Mouse (Mus musculus): Measurements from ENCODE around the gene Cacng1. TPM values are rescaled to one million over a fixed set of nuclear protein-coding genes. Genes with fewer than 3 reads are reported as not detected.

Cacng1 gene
- polyA plus RNA-seq, 1 experiment from 2014 or later = 0.20 TPM

GRCm38 (mm10) chr11:107748243-107749035 is 32.1 kb upstream of the Cacng1 start:
- Histone ChIP-seq H3K27me3 (ENCODE audit: insufficient read depth, low read length) (no peaks in the 10 kb centered on the region), H3K4me3 (ENCODE audit: low read depth, low read length) (no peak overlapping the region), H3K4me2 (no peak overlapping the region), H3K9ac (no peak overlapping the region), H3K27ac (ENCODE audit: low read depth) (no peak overlapping the region), H3K36me3 (ENCODE audit: insufficient read depth) (no peaks in the 10 kb centered on the region), H3K4me1 (ENCODE audit: insufficient read depth) (no peaks in the 10 kb centered on the region), H3K9me3 (ENCODE audit: low read depth, low read length) (no peaks in the 10 kb centered on the region)
- DNase-seq = no peak
- WGBS = 70% methylated on average over 5 of the region's 5 CpGs
- TF ChIP-seq CTCF (IDR thresholded peaks at IDR 0.05; ENCODE audit: low read depth) = no peak
- no peak for ATAC-seq (ENCODE audit: insufficient read depth)

GRCm38 (mm10) chr11:107743100-107743499 is 26.8 kb upstream of the Cacng1 start:
- Histone ChIP-seq H3K9ac (no peak overlapping the region), H3K36me3 (ENCODE audit: insufficient read depth) (no peaks in the 10 kb centered on the region), H3K9me3 (ENCODE audit: low read depth, low read length) (no peaks in the 10 kb centered on the region), H3K4me2 (no peak overlapping the region), H3K27ac (ENCODE audit: low read depth) (no peak overlapping the region), H3K4me3 (ENCODE audit: low read depth, low read length) (no peak overlapping the region), H3K4me1 (ENCODE audit: insufficient read depth) (no peaks in the 10 kb centered on the region), H3K27me3 (ENCODE audit: insufficient read depth, low read length) (no peaks in the 10 kb centered on the region)
- peak; percentile 72; the same call in 1 of the 2 replicates for ATAC-seq (ENCODE audit: insufficient read depth)
- peak; percentile 52 for DNase-seq
- 35% methylated on average over 3 of the region's 3 CpGs for WGBS
- TF ChIP-seq CTCF (IDR thresholded peaks at IDR 0.05; ENCODE audit: low read depth) = no peak

- Histone ChIP-seq H3K4me2 (no peak overlapping the region), H3K9ac (no peak overlapping the region), H3K36me3 (ENCODE audit: insufficient read depth) (no peaks in the 10 kb centered on the region), H3K9me3 (ENCODE audit: low read depth, low read length) (no peaks in the 10 kb centered on the region), H3K27me3 (ENCODE audit: insufficient read depth, low read length) (no peaks in the 10 kb centered on the region), H3K27ac (ENCODE audit: low read depth) (no peak overlapping the region), H3K4me3 (ENCODE audit: low read depth, low read length) (no peak overlapping the region), H3K4me1 (ENCODE audit: insufficient read depth) (no peaks in the 10 kb centered on the region)
- no peak for ATAC-seq (ENCODE audit: insufficient read depth)
- WGBS = 75% methylated on average over 20 of the region's 20 CpGs
- no peak for DNase-seq
- TF ChIP-seq CTCF (IDR thresholded peaks at IDR 0.05; ENCODE audit: low read depth) = no peak
These were observed 22.2 kb upstream of the Cacng1 start for GRCm38 (mm10) chr11:107738418-107739099.

DNA sequence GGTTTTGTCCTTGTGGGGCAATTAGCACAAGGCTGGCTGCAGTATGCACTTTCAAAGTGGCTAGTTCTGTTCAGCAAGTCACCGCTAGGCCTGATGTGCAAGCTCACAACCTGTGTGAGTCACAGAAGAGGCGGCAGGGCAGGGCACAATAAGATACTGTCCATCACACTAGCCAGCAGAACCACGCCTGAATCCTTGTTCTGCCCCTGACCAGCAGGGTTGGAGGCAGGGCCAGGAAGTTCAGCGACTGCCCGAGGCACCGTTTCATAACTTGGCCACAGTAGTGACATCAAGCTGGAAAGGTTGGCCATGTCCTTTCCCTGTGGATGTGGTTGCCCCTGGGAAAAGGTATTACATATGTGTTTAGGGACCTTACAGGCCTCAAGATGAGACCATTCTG is 21.6 kb upstream of the Cacng1 start:
- no peak overlapping the region for H3K4me2 ChIP-seq
- H3K4me3 ChIP-seq (ENCODE audit: low read depth, low read length) = no peak overlapping the region
- no peaks in the 10 kb centered on the region for H3K4me1 ChIP-seq (ENCODE audit: insufficient read depth)
- 83% methylated on average over 6 of the region's 6 CpGs for WGBS
- DNase-seq (no peak), ATAC-seq (ENCODE audit: insufficient read depth) (no peak)
- no peaks in the 10 kb centered on the region for H3K36me3 ChIP-seq (ENCODE audit: insufficient read depth)
- no peak overlapping the region for H3K9ac ChIP-seq
- no peaks in the 10 kb centered on the region for H3K9me3 ChIP-seq (ENCODE audit: low read depth, low read length)
- H3K27ac ChIP-seq (ENCODE audit: low read depth) = no peak overlapping the region
- H3K27me3 ChIP-seq (ENCODE audit: insufficient read depth, low read length) = no peaks in the 10 kb centered on the region
- TF ChIP-seq CTCF (IDR thresholded peaks at IDR 0.05; ENCODE audit: low read depth) = no peak

DNA sequence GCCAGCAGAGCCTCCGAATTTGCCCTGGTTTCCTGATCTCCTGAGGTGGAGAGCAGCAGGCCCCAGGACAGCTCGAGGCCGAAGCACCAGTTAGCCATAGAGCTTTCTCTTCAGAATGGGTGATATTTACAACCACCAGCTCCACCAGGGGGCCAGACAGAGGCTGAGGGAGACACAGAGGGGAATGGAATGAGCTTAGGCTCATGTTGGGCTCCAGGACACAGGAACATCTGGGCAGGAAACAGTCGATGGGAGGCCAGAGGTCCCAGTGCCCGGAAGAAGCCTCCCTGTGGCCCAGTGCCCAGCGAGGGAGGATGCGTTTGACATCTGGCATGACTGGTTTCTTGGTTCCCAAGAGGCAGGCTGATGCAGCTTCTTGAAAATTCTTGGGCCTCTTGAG is 17.8 kb upstream of the Cacng1 start:
- H3K9me3 ChIP-seq (ENCODE audit: low read depth, low read length) = no peaks in the 10 kb centered on the region
- ATAC-seq (ENCODE audit: insufficient read depth) (no peak), DNase-seq (peak; percentile 45)
- H3K36me3 ChIP-seq (ENCODE audit: insufficient read depth) = no peaks in the 10 kb centered on the region
- TF ChIP-seq CTCF (IDR thresholded peaks at IDR 0.05; ENCODE audit: low read depth) = peak; percentile 36; the same call in 1 of the 2 replicates
- H3K4me2 ChIP-seq = no peak overlapping the region
- H3K27ac ChIP-seq (ENCODE audit: low read depth) = no peak overlapping the region
- no peak overlapping the region for H3K4me3 ChIP-seq (ENCODE audit: low read depth, low read length)
- no peak overlapping the region for H3K9ac ChIP-seq
- 70% methylated on average over 7 of the region's 7 CpGs for WGBS
- no peaks in the 10 kb centered on the region for H3K27me3 ChIP-seq (ENCODE audit: insufficient read depth, low read length)
- H3K4me1 ChIP-seq (ENCODE audit: insufficient read depth) = no peaks in the 10 kb centered on the region

DNA sequence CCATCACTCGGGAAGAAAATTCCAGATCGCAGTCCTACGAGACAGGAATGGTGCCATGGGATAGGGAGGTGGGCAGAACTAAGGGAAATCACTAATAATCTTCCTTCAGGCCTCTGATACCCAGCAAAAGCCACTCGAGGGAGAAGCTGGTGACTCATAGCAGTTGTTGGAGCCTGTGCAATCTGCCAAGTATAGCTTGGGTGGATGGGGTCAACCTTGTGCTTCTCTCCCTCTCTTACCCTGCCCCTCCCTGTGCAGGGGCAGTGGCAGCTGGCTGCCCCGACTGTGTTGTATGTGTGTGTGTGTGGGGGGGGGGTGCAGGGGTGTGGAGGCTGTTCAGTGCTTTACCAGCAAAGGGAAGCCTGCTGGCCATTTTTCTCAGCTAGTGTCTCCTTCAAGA is 15.2 kb upstream of the Cacng1 start:
- 70% methylated on average over 5 of the region's 5 CpGs for WGBS
- Histone ChIP-seq H3K36me3 (ENCODE audit: insufficient read depth) (no peaks in the 10 kb centered on the region), H3K27me3 (ENCODE audit: insufficient read depth, low read length) (no peaks in the 10 kb centered on the region), H3K9me3 (ENCODE audit: low read depth, low read length) (no peaks in the 10 kb centered on the region), H3K9ac (no peak overlapping the region), H3K4me3 (ENCODE audit: low read depth, low read length) (no peak overlapping the region), H3K4me1 (ENCODE audit: insufficient read depth) (no peaks in the 10 kb centered on the region), H3K27ac (ENCODE audit: low read depth) (no peak overlapping the region), H3K4me2 (no peak overlapping the region)
- DNase-seq = no peak
- TF ChIP-seq CTCF (IDR thresholded peaks at IDR 0.05; ENCODE audit: low read depth) = no peak
- ATAC-seq (ENCODE audit: insufficient read depth) = no peak

- no peak for DNase-seq
- Histone ChIP-seq H3K4me2 (no peak overlapping the region), H3K27ac (ENCODE audit: low read depth) (no peak overlapping the region), H3K9me3 (ENCODE audit: low read depth, low read length) (no peaks in the 10 kb centered on the region), H3K4me3 (ENCODE audit: low read depth, low read length) (no peak overlapping the region), H3K36me3 (ENCODE audit: insufficient read depth) (no peaks in the 10 kb centered on the region), H3K27me3 (ENCODE audit: insufficient read depth, low read length) (no peaks in the 10 kb centered on the region), H3K9ac (no peak overlapping the region), H3K4me1 (ENCODE audit: insufficient read depth) (no peaks in the 10 kb centered on the region)
- WGBS = 71% methylated on average over 4 of the region's 4 CpGs
- TF ChIP-seq CTCF (IDR thresholded peaks at IDR 0.05; ENCODE audit: low read depth) = no peak
- no peak for ATAC-seq (ENCODE audit: insufficient read depth)
These were observed 14.6 kb upstream of the Cacng1 start for GRCm38 (mm10) chr11:107730940-107731339.

All from lung, embryonic 14.5 days (tissue).